Mouse (Mus musculus): Measurements from ENCODE around the gene Arid3a. TPM values are rescaled to one million over a fixed set of nuclear protein-coding genes. Genes with fewer than 3 reads are reported as not detected.

The Arid3a gene
- polyA plus RNA-seq, 1 experiment = 1.2 TPM

GRCm38 (mm10) chr10:79908167-79909091 lies 18.4 kb upstream of the Arid3a start, which contains the start of gene Med16:
Med16 (minus strand) TSS chr10:79908923.
- Histone ChIP-seq H3K4me3 (peak within 1 kb of the TSS; percentile 30), H3K27me3 (ENCODE audit: control insufficient read depth, insufficient read depth, insufficient read length) (no peaks in the 10 kb centered on the region), H3K36me3 (ENCODE audit: control insufficient read depth, insufficient read depth) (peaks cover 4% of the 10 kb centered on the region), H3ac (ENCODE audit: control insufficient read depth, insufficient read length) (peak within 1 kb of the TSS; percentile 67), H3K79me2 (ENCODE audit: control insufficient read depth, insufficient read depth) (no peaks in the 10 kb centered on the region), H3K4me2 (ENCODE audit: low read depth) (peak within 1 kb of the TSS; percentile 69)
- TF ChIP-seq POLR2A (IDR thresholded peaks at IDR 0.05; ENCODE audit: insufficient read length, low read depth) = peak; percentile 36
- no peak for TF ChIP-seq TCF3 (IDR thresholded peaks at IDR 0.05; ENCODE audit: insufficient read length, low read depth)
- TF ChIP-seq SRF (IDR thresholded peaks at IDR 0.05; ENCODE audit: control insufficient read depth, insufficient read length, low read depth) = peak; percentile 35

GRCm38 (mm10) chr10:79909092-79909922 lies 17.5 kb upstream of the Arid3a start:
- peaks cover 4% of the 10 kb centered on the region for H3K36me3 ChIP-seq (ENCODE audit: control insufficient read depth, insufficient read depth)
- H3K4me3 ChIP-seq = peak overlapping the region; percentile 30

GRCm38 (mm10) chr10:79910556-79910955 lies 16.3 kb upstream of the Arid3a start, which contains the start of gene Gm26602:
Gm26602 (plus strand) TSS chr10:79910856.
- Histone ChIP-seq H3K4me2 (ENCODE audit: low read depth) (no peak within 1 kb of the TSS), H3ac (ENCODE audit: control insufficient read depth, insufficient read length) (no peak within 1 kb of the TSS), H3K36me3 (ENCODE audit: control insufficient read depth, insufficient read depth) (no peaks in the 10 kb centered on the region), H3K4me3 (no peak within 1 kb of the TSS), H3K27me3 (ENCODE audit: control insufficient read depth, insufficient read depth, insufficient read length) (no peaks in the 10 kb centered on the region), H3K79me2 (ENCODE audit: control insufficient read depth, insufficient read depth) (peaks cover 5% of the 10 kb centered on the region)
- no peak for TF ChIP-seq TCF3 (IDR thresholded peaks at IDR 0.05; ENCODE audit: insufficient read length, low read depth)
- no peak for TF ChIP-seq MAX (IDR thresholded peaks at IDR 0.05; ENCODE audit: low read depth)
- no peak for TF ChIP-seq MYOD1 (IDR thresholded peaks at IDR 0.05; ENCODE audit: control insufficient read depth in 1 of 3, insufficient read length in 2 of 3, low read depth in 2 of 3)
- no peak for TF ChIP-seq TCF12 (IDR thresholded peaks at IDR 0.05; ENCODE audit: insufficient read depth, poor library complexity, severe bottlenecking)
- no peak for TF ChIP-seq USF1 (IDR thresholded peaks at IDR 0.05; ENCODE audit: low read depth)
- no peak for TF ChIP-seq E2F4 (IDR thresholded peaks at IDR 0.05; ENCODE audit: insufficient read depth)
- TF ChIP-seq CEBPB (IDR thresholded peaks at IDR 0.05; ENCODE audit: insufficient read depth, poor library complexity, severe bottlenecking) = no peak
- TF ChIP-seq MYOG (IDR thresholded peaks at IDR 0.05; ENCODE audit: control insufficient read depth in 1 of 3, insufficient read depth in 1 of 3, insufficient read length in 2 of 3, low read depth in 2 of 3) = no peak

More at GRCm38 (mm10) chr10:79909092-79909922, 17.5 kb upstream of the Arid3a start:
- Histone ChIP-seq H3ac (ENCODE audit: control insufficient read depth, insufficient read length) (peak overlapping the region; percentile 67), H3K4me2 (ENCODE audit: low read depth) (peak overlapping the region; percentile 5), H3K27me3 (ENCODE audit: control insufficient read depth, insufficient read depth, insufficient read length) (no peaks in the 10 kb centered on the region), H3K79me2 (ENCODE audit: control insufficient read depth, insufficient read depth) (no peaks in the 10 kb centered on the region)
- TF ChIP-seq POLR2AphosphoS2 (IDR thresholded peaks at IDR 0.05; ENCODE audit: insufficient read length, low read depth) (peak; percentile 24), TCF3 (IDR thresholded peaks at IDR 0.05; ENCODE audit: insufficient read length, low read depth) (no peak), CEBPB (IDR thresholded peaks at IDR 0.05; ENCODE audit: insufficient read depth, poor library complexity, severe bottlenecking) (no peak)

- Histone ChIP-seq H3K27me3 (ENCODE audit: control insufficient read depth, insufficient read depth, insufficient read length) (no peaks in the 10 kb centered on the region), H3K4me2 (ENCODE audit: low read depth) (no peak overlapping the region), H3ac (ENCODE audit: control insufficient read depth, insufficient read length) (no peak overlapping the region), H3K4me3 (no peak overlapping the region), H3K79me2 (ENCODE audit: control insufficient read depth, insufficient read depth) (peaks cover 16% of the 10 kb centered on the region), H3K36me3 (ENCODE audit: control insufficient read depth, insufficient read depth) (no peaks in the 10 kb centered on the region)
- TF ChIP-seq REST (IDR thresholded peaks at IDR 0.05; ENCODE audit: insufficient read depth, insufficient read length) (no peak), CEBPB (IDR thresholded peaks at IDR 0.05; ENCODE audit: insufficient read depth, poor library complexity, severe bottlenecking) (no peak), MYOG (IDR thresholded peaks at IDR 0.05; ENCODE audit: control insufficient read depth in 1 of 3, insufficient read depth in 1 of 3, insufficient read length in 2 of 3, low read depth in 2 of 3) (no peak), POLR2A (IDR thresholded peaks at IDR 0.05; ENCODE audit: insufficient read length, low read depth) (no peak), TCF12 (IDR thresholded peaks at IDR 0.05; ENCODE audit: insufficient read depth, poor library complexity, severe bottlenecking) (no peak), POLR2AphosphoS2 (IDR thresholded peaks at IDR 0.05; ENCODE audit: insufficient read length, low read depth) (no peak), MAX (IDR thresholded peaks at IDR 0.05; ENCODE audit: low read depth) (no peak), USF1 (IDR thresholded peaks at IDR 0.05; ENCODE audit: low read depth) (no peak), MYOD1 (IDR thresholded peaks at IDR 0.05; ENCODE audit: control insufficient read depth in 1 of 3, insufficient read length in 2 of 3, low read depth in 2 of 3) (no peak), E2F4 (IDR thresholded peaks at IDR 0.05; ENCODE audit: insufficient read depth) (no peak), TCF3 (IDR thresholded peaks at IDR 0.05; ENCODE audit: insufficient read length, low read depth) (no peak), SRF (IDR thresholded peaks at IDR 0.05; ENCODE audit: control insufficient read depth, insufficient read length, low read depth) (no peak)
Observed at GRCm38 (mm10) chr10:79912412-79912811, 14.4 kb upstream of the Arid3a start.
